Mouse (Mus musculus): ENCODE measurements around the gene Abca6.

The Abca6 gene

DNA sequence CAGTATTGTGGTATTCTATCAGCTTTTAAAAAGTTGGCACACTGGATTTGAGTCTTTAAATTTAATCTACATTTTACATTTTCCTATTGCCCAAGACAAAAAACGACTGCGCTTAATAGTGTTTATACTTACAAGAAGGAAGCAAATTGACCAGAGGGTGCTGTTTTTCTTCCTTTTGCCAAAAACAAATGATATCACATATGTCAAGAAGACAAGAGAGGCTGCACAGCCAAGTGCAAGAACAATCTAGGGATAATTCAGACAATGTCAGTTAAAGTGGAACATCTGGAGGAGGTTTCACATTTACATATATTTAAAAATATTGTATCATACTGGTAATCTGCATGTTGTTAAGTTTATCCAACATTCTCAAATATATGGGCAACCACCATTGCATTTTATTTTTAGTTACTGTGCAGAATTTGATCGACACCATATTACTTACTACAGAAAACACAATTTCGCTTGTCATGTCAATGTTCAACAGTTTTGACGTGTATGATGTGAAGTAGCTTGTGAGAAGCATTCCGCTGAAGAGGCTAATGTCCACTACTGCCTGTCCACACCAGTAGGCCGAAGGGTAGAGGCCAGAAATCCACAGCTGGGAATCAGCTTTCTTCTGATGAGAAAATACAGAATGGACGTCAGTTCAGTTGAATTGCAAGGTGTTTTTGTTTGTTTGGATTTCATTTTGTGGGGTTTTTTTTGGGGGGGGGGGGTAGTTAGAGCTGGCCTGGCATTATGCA is 54.8 kb downstream of the Abca6 start:
- no peak for DNase-seq (ENCODE audit: low spot score in 2 of 2)

DNA sequence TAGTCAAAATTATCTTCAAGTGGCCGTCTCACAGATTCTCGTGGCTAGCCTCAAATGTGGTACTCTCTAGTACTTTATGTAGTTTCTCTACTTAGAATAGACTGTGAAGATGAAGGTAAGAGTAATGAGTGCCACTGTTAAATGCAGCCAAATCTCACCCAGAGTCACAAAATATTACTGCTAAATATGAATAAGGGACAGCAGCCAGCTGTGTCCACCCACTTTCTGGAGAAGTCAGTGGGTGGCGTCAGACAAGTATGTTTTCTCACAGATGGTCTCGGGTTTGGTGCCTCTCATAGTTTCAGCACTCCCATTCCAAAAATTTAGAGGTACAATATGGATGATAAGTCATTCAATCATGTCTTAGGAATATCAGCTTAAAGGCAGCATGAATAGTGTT is 56.3 kb downstream of the Abca6 start:
- DNase-seq (ENCODE audit: low spot score in 2 of 2), result no peak

DNA sequence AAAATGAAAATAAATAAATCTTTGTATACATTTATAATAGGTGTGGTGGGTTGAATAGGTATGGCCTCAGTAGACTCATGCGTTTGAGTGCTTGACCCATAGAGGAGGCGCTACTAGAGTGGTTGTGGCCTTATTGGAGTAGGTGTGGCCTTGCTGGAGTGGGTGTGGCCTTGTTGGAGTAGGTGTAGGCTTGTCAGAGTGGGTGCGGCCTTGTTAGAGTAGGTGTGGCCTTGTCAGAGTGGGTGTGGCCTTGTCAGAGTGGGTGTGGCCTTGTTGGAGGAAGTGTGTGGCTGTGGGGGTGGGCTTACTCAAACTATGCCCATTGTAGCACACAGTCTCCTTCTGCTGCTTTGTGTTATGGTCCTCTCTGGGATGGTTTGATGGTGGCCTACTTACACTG is 80.4 kb downstream of the Abca6 start:
- DNase-seq (ENCODE audit: low spot score in 2 of 2), result no peak

DNA sequence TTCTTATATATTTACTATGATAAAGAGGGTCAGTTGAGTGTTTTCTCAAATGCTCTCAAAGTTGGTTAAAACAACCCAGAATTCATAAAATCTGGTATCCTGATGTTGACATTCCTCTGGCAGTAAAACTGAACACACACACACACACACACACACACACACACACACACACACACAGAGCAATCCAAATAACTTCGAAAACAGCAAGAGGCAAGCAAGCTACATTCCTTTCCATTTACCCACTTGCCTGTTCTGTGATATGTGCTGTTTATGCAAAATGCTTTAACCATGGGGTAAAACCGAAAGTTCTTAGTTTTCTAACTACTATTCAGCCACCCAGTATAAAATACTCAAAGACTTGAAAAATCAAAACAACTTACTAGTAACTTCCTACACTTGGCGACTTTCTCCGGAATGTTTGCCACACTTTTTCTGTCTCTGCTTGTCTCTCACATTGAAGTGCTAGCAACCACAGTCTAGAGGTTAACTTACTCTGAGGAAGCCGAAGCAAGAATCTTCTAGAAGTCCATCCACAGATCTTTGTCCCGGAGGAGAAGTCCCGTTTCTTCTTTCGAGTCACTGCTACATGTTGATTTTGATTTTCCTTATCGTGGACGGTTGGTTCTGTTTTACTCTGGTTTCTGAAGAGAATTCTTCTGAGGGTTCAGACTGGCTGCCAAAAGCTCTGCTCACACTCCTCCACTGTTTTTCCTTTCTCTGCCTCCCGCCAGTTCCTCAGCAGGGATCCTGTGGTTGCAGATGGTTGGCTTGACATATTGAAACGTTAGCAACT is 83.9 kb downstream of the Abca6 start, which contains the start of gene Abca9:
TSS of gene Abca9 (minus strand) at position 738 of the 793 bp plus-strand sequence.
- peak; percentile 18 to 33 for DNase-seq (ENCODE audit: low spot score in 2 of 2)

DNA sequence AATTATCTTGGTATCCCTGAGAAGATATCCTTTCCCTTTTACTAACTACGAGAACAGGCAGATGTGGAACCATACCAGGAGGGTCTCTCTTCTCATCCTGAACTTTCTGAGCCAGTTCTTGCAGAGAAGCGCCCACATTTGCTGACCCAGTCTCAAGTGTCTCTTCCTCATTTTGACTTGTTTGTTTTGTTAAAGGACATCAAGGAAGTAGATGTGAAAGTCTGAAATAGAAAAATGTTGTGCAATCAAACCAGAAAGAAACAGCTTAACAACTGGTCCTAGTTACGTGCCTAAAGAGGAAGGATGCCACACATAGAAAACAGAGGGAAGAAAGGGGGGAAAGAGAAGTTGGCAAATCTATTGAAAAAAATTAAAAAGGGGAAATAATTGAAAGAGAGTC is 85.8 kb downstream of the Abca6 start:
- DNase-seq (ENCODE audit: low spot score in 2 of 2), result no peak

DNA sequence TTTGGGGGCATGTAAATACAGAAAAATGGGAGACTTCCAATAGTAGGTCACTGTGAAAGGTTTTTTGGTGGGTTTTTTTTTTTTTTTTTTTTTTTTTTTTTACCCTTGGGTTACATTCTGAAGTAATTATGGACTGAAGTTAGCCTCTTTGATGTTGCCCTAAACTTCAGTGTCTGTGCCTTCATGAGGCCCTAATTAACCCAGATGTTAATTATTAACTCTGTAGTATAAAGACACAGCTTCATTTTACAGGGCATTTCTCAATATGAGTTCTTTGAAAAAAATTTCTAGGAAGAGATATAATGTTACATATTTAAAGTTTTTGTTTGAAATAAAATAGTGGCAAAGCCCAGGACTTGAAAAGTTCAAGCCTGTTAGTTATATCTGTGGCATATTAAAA is 86.2 kb downstream of the Abca6 start:
- DNase-seq (ENCODE audit: low spot score in 2 of 2), result no peak

DNA sequence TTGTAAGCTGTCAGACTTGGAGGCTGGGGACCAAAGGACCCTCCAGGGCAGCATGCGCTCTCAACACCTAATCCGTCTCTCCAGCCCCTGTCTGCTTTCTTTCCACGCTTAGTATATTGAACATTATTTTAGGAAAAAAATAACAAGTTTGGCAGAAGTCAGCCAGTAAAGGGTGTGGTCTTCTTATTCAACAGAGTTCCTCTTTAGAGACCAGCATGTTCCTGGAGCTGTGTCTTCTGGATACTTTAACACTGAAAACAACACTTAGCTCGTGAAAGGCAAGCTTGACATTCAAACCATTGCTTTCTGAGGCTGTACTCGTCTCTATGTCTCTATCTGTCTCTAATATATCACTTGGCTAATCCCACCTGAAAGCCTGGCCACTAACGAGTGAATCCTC is 94.5 kb downstream of the Abca6 start:
- no peak for DNase-seq (ENCODE audit: low spot score in 2 of 2)

DNA sequence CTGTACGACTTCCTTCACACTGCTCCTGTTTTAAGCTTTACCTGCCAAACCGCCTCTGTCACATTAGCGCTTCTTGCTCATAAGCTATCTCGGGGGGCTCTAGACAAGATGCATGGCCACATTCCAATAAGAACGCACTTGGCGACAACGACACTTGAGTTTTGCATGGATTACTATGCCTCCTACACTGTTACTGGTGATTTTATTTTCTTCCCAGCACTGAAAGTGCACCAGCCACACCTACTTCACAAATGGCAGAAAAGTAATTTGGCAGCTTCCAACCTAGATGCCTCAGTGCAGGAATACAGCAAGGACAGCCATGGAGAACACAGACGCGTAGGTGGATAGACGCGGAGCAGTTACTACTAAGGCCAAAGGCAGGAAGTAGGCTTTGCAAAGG is 95.6 kb downstream of the Abca6 start:
- DNase-seq (ENCODE audit: low spot score in 2 of 2), result no peak

DNA sequence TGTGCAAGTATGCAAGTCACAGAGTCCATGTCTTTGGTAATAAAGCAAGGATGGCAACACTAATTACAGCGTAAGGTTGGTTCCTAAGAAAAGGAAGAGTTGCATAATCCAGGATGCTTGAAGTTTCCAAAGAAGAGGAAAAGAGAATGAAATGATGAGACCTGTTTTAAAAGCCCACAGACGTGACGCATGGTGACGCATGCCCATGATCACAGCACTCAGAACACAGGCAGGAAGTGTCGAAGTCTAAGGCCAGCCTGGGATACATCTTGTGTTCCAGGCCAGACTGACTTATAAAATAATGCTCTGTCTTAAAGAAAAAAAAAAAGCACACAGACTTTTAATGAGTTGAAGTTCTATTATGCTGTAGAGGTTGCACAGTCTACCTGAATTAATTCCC is 103.9 kb downstream of the Abca6 start:
- no peak for DNase-seq (ENCODE audit: low spot score in 2 of 2)

DNA sequence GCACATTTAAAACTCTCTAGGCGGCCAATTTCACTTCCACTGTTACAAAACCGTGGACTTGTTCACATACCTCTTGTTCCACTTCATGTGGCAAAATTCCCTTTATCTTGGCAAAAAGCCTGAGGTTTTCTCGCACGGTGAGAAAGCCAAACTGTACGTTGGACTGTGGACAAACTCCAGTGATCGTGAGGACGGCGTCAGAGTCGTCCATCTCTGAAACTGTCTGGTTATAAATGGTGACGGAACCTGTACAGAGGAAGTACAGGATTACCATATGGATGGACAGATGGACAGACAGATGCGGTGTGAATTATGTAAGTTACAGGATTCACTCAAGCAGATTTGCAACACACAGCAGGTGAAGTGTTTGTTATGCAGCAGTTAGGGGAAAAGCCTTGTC is 106.2 kb downstream of the Abca6 start:
- no peak for DNase-seq (ENCODE audit: low spot score in 2 of 2)

DNA sequence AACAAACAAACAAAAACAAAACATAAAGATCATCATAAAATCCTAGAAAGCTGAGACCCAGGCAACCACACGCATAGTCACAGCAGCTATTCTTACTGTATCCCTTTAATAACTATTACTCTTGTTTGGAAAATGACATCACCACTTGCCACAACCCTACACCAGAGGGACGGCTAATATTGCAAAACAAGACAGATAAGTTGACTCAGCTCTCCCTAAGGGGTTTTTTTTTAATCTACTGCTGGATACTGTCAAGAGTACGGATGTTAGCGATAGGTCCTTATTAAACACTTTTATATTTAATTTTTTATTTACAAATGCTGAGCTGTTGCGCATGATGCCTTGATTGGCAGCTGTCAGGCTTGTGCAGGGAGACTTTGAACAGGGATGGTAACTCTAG is 120.8 kb downstream of the Abca6 start:
- DNase-seq (ENCODE audit: low spot score in 2 of 2), result no peak
